Mouse (Mus musculus) liver, adult 2 months (tissue): ENCODE results near the gene Gpr156.

Source experiments
- CTCF ChIP-seq: fragments of 200-500 bp; IDR thresholded peaks from 2 replicates; pipeline ENCODE4 v1.5.1; 2011; ENCODE audit warnings: low read depth, low read length, control low read depth
- POLR2A ChIP-seq: fragments of 200-500 bp; IDR thresholded peaks from 2 replicates; pipeline ENCODE4 v1.6.1; 2011; ENCODE audit warnings: low read length, control low read depth; ENCODE audit not compliant: insufficient read depth; ENCODE audit errors: extremely low read depth

DNA sequence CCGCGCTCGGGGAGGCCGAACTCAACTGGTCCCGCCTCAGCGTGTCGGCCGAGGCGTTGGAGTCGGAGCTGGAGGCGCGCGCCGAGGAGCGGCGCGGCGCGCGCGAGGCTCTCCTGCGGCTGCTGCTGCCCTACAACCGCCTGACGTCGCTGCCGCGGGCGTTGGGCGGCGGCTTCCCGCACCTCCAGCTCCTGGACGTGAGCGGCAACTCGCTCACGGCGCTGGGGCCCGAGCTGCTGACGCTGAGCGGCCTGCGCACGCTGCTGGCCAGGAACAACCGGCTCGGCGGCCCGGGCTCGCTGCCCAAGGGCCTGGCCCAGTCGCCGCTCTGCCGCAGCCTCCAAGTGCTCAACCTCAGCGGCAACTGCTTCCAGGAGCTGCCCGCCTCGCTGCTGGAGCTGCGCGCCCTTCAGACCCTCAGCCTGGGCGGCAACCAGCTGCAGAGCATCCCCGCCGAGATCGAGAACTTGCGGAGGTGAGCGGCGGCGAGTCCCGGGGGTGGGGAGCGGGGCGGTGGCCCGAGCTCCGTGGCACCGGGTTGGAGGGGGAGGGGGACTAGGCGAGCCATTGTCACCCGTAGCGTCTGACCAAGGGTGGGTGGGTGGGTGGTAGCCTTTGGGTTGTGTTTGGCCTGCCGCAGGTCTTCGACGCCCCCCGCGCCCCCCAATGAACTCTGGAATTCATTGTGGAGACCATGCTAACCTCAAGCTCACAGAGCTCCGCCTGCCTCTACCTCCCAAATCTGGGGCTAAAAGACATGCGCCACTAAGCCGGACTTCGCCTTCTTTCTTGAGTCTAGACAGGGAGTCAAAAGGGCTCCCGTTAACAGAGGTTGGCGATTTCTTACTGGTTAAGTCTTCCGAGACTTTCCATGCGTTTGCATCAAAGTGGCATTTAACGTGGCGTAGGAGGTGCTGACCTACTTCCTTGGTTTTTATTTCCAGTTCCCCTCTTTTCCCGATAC lies 47.5 kb upstream of the Gpr156 start:
- TF ChIP-seq CTCF (no peak), POLR2A (no peak)
